Mouse (Mus musculus) liver (tissue): ENCODE measurements around the gene Ppp1cb.
A peak's percentile ranks its signal among the peaks of the same experiment; 100 is the strongest.

ENCODE experiments used
- DNase-seq: peaks from one replicate; pipeline ENCODE4 v3.0.0-alpha.2; 2020; ENCODE audit warnings: mixed read lengths

The Ppp1cb gene

DNA sequence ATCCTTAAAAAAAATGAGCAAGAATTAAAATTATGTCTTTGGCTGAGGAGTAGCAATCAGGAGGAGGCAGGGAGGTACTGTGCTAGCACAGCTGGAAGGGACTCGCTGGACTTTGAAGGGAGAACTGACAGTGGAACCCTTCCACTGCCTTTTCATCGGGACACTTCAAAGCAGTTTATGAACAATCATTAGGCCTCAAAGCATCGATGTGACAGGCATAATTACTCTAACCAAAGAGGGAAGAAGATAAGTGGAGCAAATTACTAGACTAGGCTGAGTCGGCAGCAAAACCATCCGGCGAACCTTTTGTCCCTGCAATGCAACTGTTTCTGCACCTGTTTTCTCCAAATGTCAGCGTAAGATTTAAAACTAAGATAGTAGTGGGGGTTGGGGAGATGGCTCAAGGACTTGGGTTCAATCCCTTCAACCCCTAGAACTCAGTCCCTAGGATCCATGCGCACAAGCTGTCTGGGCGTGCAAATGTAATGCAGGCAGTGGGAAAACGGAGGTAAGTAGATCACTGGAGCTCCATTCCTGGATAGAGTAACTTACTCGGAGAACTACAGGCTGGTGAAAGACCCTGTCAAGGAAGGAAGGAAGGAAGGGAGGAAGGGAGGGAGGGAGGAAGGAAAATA is 13.2 kb upstream of the Ppp1cb start:
- DNase-seq: no peak

DNA sequence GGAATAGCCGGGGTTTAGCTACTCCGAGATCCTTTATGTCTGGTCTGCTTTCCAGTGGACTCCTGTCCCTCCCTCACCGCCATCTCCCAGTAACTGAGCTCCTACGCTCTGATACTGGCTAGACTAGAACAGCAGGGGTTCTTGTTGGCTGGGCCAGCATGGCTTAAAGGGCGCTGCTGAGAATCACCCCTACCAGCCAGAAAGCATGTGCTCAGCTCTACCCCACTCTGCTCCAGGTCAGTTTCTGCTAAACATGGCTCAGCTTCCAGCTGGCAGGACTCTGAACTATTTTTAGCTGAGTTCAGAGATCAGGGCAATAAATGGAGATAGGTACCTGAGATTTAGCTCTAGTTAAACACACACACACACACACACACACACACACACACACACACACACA is 12.2 kb upstream of the Ppp1cb start:
- DNase-seq: no peak

DNA sequence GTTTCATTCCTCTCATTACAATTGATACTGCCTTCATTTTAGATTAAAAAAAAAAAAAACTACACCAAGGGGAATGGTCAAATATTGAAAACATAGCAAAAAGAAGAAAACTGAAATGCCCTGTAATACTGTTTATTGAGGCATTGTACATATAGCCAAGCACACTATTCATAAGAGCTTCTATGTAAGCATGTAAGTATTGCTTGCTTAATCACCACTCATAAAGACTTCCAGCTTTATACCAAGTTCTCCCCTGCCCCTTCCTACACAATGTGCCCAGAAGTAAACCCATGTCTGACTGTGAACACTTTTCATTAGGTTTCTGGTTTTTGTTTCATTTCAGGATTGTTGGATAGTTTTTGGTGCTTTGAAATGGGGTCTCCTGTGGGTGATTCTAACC is 11.8 kb upstream of the Ppp1cb start:
- no peak for DNase-seq

DNA sequence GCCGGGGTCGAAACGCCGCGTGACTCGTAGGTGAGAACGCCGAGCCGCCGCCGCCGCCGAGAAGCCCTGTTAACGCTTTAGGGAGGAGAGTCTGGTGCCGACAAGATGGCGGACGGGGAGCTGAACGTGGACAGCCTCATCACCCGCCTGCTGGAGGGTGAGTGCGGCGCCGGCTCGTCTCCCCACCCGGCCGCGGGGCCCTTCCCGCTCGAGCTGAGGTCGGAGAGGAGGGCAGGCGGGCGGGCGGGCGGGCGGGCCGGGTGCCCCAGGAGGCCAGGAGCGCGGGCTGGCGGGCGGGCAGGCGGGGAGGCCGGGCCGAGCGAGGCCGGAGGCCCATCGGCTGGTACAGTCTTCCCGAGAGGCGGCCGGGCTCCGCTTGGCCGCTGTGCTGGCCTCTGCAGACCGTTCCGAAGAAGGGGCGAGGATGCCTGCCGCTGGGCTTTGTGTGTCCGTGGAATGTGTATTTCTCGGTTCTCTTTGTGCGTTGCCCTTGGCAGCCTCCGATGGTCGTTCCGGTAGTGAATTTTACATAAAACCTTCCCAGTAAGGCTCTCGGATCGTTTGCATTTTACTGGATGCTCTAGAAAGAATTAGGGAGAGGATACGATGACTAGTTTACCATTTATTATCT is 723 bp downstream of the Ppp1cb start:
- DNase-seq: no peak

DNA sequence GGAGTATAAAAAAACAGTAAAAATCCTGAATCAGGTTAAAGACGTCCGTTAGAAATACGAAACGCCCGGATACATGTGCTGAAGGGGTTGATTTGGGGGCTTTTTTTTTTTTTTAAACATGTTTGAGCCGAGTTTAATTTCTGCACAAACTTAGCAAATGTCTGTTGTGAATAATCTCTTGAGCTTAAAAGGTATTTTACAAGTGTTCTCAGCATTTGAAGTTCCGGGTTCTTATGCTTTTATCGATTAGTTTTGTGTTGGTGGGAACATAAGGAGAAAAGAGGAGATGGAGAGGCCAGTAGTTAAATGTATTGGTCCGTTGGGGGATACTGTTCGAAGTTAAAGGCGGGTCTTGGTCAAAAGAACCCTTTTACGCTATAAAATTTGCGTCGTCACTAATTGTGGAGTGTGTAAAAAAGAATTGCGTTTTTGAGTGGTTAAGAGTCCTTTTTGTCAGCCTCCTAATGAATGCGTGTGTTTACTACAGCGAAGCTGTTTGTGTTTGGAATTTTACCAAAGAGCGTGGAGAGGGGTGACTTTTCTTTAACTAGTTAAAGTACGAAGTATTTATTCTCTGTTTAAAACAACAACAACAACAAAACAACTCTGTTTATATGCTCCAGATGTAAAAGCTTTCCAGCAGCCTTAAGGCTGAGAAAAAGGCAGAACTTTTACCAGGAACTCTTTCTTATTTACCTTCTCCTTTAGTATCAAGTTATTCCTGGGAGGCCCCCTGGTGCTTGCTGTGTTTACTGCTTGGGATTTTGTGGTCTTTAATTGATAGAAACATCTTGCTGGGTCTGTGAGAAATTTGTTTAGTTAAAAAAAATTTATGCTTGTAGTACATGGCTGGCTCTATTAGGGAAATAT is 1.5 kb downstream of the Ppp1cb start:
- peak; percentile 70 for DNase-seq

DNA sequence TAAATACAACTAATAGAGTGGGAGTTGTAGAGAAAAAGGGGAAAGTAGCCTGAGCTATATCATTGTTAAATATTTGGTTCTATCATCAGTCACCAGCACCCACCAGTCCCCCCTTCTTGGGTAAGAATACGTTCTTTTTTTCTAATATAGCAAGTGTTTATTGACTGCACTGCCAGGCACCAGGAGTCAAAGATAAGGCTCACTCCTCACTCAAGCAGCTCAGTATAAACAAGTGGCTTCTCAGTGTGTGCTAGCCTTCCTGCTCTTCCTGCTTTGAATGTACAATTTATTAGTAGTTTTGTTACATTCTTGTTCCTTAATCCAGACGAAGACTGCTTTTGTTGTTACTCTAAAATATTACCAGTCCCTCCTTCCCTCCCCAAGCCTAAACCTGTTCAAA is 2.3 kb downstream of the Ppp1cb start:
- peak; percentile 45 for DNase-seq

DNA sequence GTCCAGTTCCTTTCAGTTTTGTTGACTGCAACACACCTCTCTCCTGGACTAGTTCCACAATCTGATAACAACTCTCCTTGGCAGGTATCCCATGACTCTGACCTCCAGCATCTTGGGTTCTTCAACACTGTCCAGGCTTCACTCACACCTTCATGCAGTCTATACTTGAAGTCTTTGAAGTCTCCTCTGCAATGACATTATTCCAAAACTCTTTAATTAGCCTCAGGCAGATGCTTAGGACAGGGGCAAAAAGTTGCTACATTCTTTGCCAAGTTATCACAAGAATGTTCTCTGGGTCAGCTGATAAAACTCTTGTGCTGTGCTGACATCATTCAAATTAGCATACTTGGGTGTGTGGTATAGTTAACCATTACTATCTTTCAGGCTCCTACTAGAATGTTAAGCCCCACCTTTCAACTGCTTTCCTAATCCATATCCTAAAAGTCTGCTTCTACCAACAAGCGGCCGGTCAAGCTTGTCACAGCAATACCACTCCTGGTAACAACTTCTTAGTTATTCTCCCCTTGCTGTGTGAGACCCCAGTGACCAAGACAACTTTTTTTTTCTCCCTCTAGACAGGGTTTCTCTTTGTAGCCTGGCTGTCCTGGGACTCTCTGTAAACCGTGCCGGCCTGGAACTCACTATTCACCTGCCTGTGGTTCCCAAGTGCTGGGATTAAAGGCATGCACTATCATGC is 13.8 kb downstream of the Ppp1cb start:
- no peak for DNase-seq

DNA sequence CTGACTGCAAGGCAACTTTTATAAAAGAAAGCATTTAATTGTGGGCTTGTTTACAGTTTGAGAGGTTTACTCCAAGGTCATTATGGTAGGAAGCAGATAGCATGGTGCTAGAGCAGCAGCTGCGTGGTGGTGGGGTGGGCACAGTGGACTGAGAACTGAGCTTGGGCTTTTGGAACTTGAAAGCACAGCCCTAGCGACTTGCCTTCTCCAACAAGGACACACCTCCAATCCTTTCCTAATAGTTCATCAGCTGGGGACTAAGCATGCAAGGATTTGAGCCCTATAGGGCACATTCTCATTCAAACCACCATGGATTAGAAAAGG is 14.3 kb downstream of the Ppp1cb start:
- no peak for DNase-seq

GRCm38 (mm10) chr5:32476501-32476900 is 17.9 kb downstream of the Ppp1cb start:
- no peak for DNase-seq

- DNase-seq: no peak
Measured at GRCm38 (mm10) chr5:32478972-32479371, 20.3 kb downstream of the Ppp1cb start.

GRCm38 (mm10) chr5:32485430-32485829 is 26.8 kb downstream of the Ppp1cb start:
- no peak for DNase-seq

DNA sequence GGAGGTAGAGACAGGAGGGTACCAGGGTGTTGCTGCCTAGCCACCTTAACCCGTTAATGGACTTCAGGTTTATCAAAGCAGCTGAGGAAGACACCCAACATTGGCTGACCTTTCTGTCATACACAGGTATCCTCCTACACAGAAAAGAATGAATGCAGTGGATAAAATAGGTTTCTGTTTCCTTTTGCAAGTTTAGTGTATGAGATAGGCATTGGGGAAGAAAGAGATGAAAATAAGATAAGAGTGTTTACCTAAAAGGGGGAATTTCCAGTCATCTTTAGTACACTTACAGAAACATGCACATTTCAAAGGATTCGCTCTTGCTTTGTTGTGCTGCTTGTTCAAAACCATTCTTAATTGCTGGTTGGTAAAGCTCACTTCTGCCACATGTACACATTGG is 29.4 kb downstream of the Ppp1cb start:
- DNase-seq: no peak

- DNase-seq: no peak
Measured at GRCm38 (mm10) chr5:32494084-32494700, 35.5 kb downstream of the Ppp1cb start.

- DNase-seq: no peak
Measured at GRCm38 (mm10) chr5:32508766-32509165, 50.1 kb downstream of the Ppp1cb start.

- no peak for DNase-seq
Measured at GRCm38 (mm10) chr5:32520381-32520780, 61.7 kb downstream of the Ppp1cb start.

GRCm38 (mm10) chr5:32549449-32549848 is 90.8 kb downstream of the Ppp1cb start:
- DNase-seq: no peak

DNA sequence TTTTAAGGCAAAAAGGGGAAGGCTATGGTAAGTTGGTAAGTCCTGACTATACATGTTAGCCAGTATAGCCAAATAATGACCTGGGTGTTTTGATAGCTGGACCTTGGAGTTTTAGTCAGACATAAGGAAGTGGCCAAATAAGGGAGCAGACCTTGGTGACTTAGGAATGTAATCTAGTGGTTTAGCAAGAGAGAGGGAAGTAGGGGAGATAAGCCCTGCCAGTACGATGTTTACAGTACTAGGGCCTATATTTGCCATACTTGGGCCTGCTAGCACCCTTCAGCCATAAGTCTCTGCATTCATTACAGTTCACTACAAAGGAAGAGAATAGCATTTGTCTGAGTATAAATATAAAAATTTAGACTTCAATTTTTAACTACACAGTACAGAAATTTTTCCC is 106.1 kb downstream of the Ppp1cb start:
- no peak for DNase-seq
